Mouse (Mus musculus): Measurements from ENCODE around the gene Dennd1b.

Gene Dennd1b

DNA sequence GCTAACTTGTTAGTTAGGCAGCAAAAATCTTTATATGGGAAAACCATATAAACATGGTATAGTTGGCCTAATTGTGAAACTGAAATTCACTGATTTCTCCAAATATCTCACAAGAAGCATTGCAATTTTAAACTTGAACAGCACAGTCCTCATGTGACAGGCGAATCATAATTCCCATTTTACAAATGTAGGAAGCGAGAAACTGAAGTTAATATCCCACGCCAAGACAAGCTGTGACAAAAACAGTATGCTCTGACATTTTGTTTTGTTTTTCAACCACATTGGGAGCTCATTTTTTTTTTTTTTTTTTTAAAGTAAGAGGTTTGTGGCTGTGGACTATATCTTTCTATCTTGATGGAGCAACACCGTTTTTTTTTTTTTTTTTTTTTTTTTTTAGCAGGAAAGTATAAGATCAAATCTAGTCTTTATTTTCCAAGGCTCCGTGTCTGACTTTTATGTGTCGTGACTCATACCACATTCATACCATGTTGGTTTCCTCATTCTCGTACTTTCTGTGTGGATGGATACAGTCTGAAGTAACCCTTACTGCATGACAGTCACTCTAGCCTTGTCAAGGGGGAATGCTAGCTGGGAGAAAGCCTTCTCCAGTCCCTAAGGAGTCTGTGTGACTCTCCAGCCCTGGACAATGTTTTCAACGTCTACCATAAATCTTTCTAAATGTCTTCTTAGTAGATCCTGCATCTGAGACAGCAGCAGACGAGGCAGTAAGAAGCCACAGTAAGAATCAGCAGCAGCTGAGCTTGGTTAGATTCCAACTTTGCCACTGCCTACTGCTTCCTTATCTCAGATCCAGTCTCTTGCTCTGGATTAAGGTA lies 751 bp upstream of the Dennd1b start:
- DNase-seq (ENCODE audit: low read depth, low spot score): peak; percentile 46

DNA sequence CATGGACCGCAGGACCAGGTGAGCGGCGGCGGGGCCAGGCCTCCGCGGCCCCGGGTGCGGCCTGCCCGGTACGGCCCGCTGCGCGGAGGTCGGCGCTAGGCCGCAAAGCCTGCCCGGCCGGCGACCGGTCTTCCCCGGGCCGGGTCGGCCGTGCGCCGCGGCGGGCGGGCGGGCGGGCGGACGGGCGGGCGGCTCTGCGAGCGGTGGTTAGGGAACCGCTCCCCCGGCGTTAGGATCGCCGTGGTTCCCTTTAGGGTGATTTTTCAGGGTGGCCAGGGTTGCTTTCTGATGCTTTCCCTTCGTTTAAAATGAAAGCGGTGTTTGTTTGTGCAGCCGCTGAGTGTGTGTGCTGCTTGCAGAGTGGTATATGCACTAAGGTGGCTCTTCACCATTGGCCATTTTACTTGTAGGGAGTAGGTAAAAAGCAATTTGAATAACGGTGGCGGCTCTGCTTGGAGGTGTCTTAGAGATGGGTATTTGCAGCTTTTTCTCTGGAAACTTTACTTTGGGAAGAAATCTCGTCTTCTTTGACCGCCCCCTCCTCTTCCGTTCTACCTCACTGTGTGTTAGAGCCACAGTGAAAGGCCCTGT lies 728 bp downstream of the Dennd1b start:
- peak; percentile 65 for DNase-seq (ENCODE audit: low read depth, low spot score)

- no peak for DNase-seq (ENCODE audit: low read depth, low spot score)
Measured at GRCm38 (mm10) chr1:138965069-138965468, 1.8 kb downstream of the Dennd1b start.

GRCm38 (mm10) chr1:138965511-138965910 lies 2.3 kb downstream of the Dennd1b start:
- no peak for DNase-seq (ENCODE audit: low read depth, low spot score)

- DNase-seq (ENCODE audit: low read depth, low spot score): no peak
Measured at GRCm38 (mm10) chr1:138967450-138967849, 4.2 kb downstream of the Dennd1b start.

DNA sequence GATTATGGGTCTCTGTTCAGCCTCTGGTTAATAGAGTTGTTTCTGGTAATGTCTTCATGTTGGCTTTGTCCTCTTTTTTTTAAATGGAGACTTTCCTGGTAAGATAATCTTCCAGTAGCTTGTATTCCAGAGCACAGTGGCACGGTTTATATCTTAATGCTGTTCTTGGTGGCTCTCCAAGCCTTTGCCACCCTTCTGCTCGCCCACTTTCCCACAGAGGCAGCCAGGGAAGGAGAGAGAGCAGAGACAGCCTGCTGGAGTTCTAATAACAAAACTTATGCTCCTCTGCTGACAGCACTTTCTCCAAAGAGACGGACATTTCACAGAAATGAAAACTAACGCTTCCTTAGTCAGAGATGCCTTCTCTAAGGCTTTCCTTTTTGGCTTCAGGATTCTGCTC lies 6.8 kb downstream of the Dennd1b start:
- DNase-seq (ENCODE audit: low read depth, low spot score): no peak

DNA sequence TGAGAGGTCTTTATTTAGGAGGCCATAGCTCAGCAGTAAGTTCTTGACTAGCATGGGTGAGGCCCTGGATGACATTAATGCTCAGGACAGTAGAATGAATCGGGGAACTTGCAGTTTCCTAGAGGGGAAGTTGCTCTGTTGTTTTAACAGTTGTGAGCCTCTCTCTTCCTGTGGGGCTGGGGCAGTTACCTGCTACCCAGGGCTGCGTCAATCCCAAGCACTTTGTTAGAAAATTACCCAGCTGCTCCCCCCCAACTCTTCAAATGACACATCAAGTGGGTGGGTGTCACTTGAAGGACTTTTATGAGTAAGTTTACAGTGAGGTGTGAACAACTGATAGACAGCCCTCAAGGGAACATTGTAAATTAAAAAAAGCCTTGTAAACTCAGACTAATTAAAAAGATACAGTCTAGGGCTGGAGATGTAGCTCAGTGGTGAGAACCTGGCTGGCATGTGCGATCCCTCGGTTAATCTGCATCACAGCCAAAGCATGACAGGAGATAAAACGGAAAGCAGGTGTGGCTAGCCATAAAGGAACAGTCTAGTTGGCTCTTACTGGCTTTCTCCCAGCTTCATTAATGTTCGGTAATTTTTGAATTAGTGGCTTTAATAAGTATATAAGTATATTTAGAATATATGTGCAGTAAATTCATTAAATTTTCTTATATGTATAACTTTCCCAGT lies 10.4 kb downstream of the Dennd1b start:
- peak; percentile 65 for DNase-seq (ENCODE audit: low read depth, low spot score)

DNA sequence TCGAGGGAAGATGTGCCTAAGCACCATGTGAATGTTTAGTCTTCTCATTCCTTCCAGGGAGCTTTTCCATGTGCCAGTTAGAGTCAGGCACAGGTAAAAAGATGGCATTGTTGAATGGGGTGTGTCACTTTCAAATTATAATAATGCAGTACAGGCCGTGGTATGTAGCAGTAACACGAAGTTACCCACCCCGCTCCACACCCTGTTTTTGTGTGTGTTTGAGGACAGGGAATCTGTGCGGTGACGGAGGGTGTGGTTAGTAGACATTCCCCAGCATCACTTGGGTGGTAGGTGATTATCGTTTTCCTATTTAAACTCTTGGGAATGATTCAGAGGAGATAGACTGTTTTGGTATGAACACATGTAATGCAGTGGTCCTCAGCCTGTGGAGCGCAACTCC lies 11.6 kb downstream of the Dennd1b start:
- no peak for DNase-seq (ENCODE audit: low read depth, low spot score)

GRCm38 (mm10) chr1:138975945-138976344 lies 12.7 kb downstream of the Dennd1b start:
- DNase-seq (ENCODE audit: low read depth, low spot score): peak; percentile 62

DNA sequence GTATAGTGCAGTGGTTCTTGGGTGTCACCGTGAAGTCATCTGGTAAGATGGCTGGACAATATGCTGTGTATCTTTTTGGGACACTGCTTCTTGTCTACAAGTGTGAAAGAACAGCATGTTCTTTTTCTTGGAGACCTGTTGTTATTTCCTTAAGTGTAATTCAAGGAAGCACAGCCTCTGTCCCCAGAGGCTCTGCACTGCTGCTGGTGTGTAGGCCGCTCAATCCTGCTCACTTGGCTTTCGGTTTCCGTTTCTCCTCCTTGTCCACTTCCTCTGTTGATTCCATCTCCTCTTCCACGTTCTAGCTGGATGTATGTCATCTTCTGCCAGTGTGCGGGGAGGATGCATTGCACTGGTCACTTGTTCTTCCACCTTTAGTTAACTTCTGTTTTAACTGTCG lies 19.0 kb downstream of the Dennd1b start:
- no peak for DNase-seq (ENCODE audit: low read depth, low spot score)

- DNase-seq (ENCODE audit: low read depth, low spot score): no peak
Measured at GRCm38 (mm10) chr1:138982611-138983010, 19.4 kb downstream of the Dennd1b start.

DNA sequence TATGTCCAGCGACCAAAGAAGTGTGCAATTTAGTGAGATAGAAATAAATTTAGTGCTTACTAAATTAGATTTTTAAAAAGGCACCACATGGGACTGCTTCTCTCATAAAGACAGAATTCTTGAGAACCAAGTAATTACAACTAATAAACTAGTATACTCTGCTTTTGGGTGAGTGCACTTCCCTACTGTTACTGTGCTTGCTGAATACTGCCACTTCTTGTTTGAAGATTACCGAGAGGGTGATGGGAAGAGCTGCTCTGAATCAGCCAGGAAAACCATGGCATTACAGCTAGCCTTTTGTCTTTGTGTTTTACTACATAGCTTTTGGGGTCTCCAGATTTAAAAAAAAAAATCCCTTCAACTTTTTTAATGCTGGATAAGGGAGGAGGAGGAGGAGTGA lies 19.8 kb downstream of the Dennd1b start:
- no peak for DNase-seq (ENCODE audit: low read depth, low spot score)

DNA sequence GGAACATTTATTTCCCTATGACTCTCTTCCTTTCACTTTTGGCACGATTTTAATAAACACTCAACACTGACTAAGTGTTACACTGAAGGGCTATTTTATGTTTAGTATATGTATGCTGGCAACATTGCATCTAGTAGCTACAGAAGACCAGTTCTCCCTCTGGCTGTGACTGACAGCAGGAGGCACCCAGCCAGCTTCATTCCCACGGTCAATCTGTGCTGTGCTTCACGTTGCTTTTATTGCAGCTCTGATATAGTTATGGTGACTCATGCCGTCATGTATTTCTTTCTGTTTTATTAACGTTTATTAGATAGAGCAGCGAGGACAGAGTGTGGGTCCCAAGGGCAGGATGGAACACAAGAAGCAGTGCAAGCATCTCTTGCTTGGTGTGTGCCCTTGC lies 20.2 kb downstream of the Dennd1b start:
- DNase-seq (ENCODE audit: low read depth, low spot score): no peak

- no peak for DNase-seq (ENCODE audit: low read depth, low spot score)
Measured at GRCm38 (mm10) chr1:138984161-138984560, 20.9 kb downstream of the Dennd1b start.

DNA sequence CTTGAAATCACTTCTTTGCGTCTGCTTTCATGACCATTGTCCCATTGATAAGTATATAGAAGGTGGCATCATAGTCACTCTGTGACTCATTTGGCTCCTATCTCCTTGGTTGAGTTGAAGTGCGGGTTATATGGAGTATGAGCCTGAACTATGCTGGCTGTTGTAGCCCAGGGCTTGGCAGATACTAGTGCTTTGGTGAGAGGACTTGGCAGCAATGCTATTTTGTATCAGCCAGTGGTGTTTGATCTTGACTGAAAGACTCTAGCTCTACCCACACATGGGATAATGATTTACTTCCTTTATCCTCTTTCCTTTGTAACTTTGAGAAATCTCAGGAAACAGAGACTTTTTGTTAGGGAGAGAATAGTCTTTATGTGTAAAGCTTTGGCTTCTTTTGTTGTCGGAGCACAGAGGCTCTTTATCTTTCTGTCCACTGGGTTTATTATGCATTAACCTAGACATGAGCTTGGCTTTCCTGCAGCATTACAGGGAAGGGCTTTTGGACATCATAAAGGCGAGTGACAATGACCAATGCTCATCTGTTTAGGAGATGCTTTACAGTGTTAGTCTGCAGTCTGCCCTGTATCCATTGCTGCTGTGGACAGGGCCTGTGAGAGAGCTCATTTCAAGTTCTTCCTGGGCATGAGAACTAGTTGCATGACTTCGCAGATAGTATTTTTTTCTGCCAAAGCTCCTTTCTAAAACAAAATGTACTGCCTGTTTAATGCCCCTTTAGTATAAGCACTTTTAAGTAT lies 29.3 kb downstream of the Dennd1b start:
- no peak for DNase-seq (ENCODE audit: low read depth, low spot score)

- no peak for DNase-seq (ENCODE audit: low read depth, low spot score)
Measured at GRCm38 (mm10) chr1:138995621-138996380, 32.6 kb downstream of the Dennd1b start.

GRCm38 (mm10) chr1:138996663-138997062 lies 33.4 kb downstream of the Dennd1b start:
- no peak for DNase-seq (ENCODE audit: low read depth, low spot score)

DNA sequence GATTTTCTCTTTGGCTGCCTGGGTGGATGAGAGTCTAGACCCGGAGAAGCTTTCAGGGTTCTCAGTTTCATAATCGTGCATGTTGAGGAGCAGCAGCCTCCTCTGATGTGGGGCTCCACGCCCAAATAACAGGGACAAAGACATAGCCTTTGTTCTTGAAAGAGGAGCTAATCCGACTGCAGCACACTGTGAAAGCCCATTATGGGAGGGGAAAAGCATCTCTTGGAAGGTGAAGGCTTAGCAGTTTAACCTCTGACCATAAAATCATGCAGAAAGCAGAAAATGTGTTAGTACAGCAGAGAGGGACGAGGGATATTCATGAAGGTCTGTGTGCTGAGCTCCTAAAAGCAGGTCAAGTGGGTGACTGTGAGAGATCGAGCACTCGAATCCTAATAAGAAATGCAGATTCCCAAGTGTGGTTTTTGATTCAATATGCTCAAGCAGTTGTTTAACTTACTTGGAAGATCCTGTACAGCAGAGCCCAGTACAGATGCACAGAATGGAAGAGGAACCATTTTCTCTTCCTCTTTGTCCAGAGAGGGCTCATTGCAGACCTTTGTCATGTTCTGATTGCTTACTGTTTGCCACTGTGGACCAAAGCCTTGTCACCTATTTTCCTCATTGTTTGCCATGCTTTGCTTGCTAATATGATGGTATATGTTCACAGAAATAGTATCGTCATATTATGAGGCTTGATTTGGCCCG lies 37.6 kb downstream of the Dennd1b start:
- no peak for DNase-seq (ENCODE audit: low read depth, low spot score)

DNA sequence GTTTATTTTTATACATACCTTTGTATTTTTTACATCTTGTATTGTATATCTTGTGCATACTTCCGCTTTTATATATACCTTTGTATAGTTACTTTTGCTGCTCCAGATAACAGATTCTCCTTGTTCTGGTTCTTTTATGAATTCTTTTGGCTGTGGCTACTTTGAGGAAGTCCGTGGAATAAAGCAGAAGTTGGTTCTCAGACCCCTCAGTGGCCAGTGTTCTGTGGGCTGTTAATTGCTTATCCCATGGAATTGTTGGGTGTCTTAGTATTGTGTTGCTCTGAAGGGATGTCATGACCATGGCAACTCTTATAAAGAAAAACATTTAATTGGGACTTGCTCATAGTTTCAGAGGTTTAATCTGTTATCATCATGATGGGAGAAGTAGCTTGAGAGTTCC lies 40.3 kb downstream of the Dennd1b start:
- DNase-seq (ENCODE audit: low read depth, low spot score): no peak

- DNase-seq (ENCODE audit: low read depth, low spot score): no peak
Measured at GRCm38 (mm10) chr1:139006000-139006399, 42.8 kb downstream of the Dennd1b start.

GRCm38 (mm10) chr1:139007475-139007874 lies 44.2 kb downstream of the Dennd1b start:
- no peak for DNase-seq (ENCODE audit: low read depth, low spot score)
